Comparison of ENCODE assay signal across 8 mouse cellular contexts in genomic region chr17:35163326-35164081, GRCm38 (mm10). TPM values are rescaled to one million over a fixed set of nuclear protein-coding genes. Genes with fewer than 3 reads are reported as not detected.
DNase-seq lines count a peak whose midpoint lies in the region; ATAC-seq and TF ChIP-seq lines count a peak whose summit lies in the region.

No protein-coding gene starts in this region.

- H3K4me3 ChIP-seq in kidney, embryonic 15.5 days (replicated peaks): peak overlapping the region; percentile 84
- peak overlapping the region; percentile 77 for H3K4me3 ChIP-seq in bone marrow macrophage, adult 2 months (ENCODE audit: insufficient read depth, low read length)
- peak overlapping the region; percentile 100 for H3K4me3 ChIP-seq in hindbrain, embryonic 11.5 days (ENCODE audit: low read depth, low read length)
- peak overlapping the region; percentile 99 for H3K4me3 ChIP-seq in midbrain, embryonic 13.5 days (replicated peaks)

- ATAC-seq in kidney, embryonic 15.5 days (replicated peaks; ENCODE audit: low FRiP score): no peak
- no peak for ATAC-seq in hindbrain, embryonic 11.5 days (ENCODE audit: low FRiP score)
- no peak for ATAC-seq in midbrain, embryonic 13.5 days

- TF ChIP-seq CTCF in bone marrow macrophage, adult 2 months (IDR thresholded peaks at IDR 0.05; ENCODE audit: low read depth, low read length): no peak

- H3K27ac ChIP-seq in kidney, embryonic 15.5 days: peak overlapping the region; percentile 99
- H3K27ac ChIP-seq in bone marrow macrophage, adult 2 months (ENCODE audit: insufficient read depth, low read depth, low read length): peak overlapping the region; percentile 87
- peak overlapping the region; percentile 93; the same call in 1 of the 2 replicates for H3K27ac ChIP-seq in hindbrain, embryonic 11.5 days (ENCODE audit: low read depth, low read length)
- H3K27ac ChIP-seq in midbrain, embryonic 13.5 days: peak overlapping the region; percentile 97

- WGBS in kidney, embryonic 15.5 days: 8% methylated on average over 8 of the region's 8 CpGs
- whole genome bisulfite sequencing in hindbrain, embryonic 11.5 days: 22% methylated on average over 8 of the region's 8 CpGs
- 10% methylated on average over 8 of the region's 8 CpGs for WGBS in midbrain, embryonic 13.5 days

- no peak for DNase-seq in kidney, adult 11 months
- no peak for DNase-seq in hindbrain, embryonic 11.5 days (ENCODE audit: low spot score)
- no peak for DNase-seq in adrenal gland, postnatal 14 days
- DNase-seq in yolk sac, embryonic 10.5 days (ENCODE audit: low spot score): no peak
- DNase-seq in left cerebral cortex, postnatal 25 days (ENCODE audit: low spot score in 2 of 2): no peak

- intact Hi-C loops in left cerebral cortex, postnatal 25 days (cut with DNase I): loop anchor here (1.0 to 2.0 kb wide), 2 partner anchors 15 to 28 kb away; partner anchors contain the start of gene Bag6

- no peaks in the 10 kb centered on the region for H3K27me3 ChIP-seq in kidney, embryonic 15.5 days
- H3K27me3 ChIP-seq in hindbrain, embryonic 11.5 days (ENCODE audit: control insufficient read depth, insufficient read depth, low read length): no peaks in the 10 kb centered on the region
- H3K27me3 ChIP-seq in midbrain, embryonic 13.5 days: no peaks in the 10 kb centered on the region

- H3K4me2 ChIP-seq in kidney, embryonic 15.5 days: peak overlapping the region; percentile 89
- peak overlapping the region; percentile 92 for H3K4me2 ChIP-seq in hindbrain, embryonic 11.5 days (replicated peaks; ENCODE audit: low read depth, low read length)
- peak overlapping the region; percentile 91 for H3K4me2 ChIP-seq in midbrain, embryonic 13.5 days (replicated peaks)

- H3K4me1 ChIP-seq in kidney, embryonic 15.5 days: peaks cover 32% of the 10 kb centered on the region
- H3K4me1 ChIP-seq in bone marrow macrophage, adult 2 months (ENCODE audit: control insufficient read depth, insufficient read depth, low read length): peaks cover 16% of the 10 kb centered on the region
- H3K4me1 ChIP-seq in hindbrain, embryonic 11.5 days (replicated peaks; ENCODE audit: control insufficient read depth, insufficient read depth, low read length): peaks cover 5% of the 10 kb centered on the region; the same call in 1 of the 2 replicates
- H3K4me1 ChIP-seq in midbrain, embryonic 13.5 days (replicated peaks): peaks cover 35% of the 10 kb centered on the region

- H3K9ac ChIP-seq in kidney, embryonic 15.5 days: peak overlapping the region; percentile 99
- H3K9ac ChIP-seq in hindbrain, embryonic 11.5 days (ENCODE audit: low read depth, low read length): peak overlapping the region; percentile 100
- peak overlapping the region; percentile 100 for H3K9ac ChIP-seq in midbrain, embryonic 13.5 days (replicated peaks)

- peaks cover 42% of the 10 kb centered on the region for H3K36me3 ChIP-seq in kidney, embryonic 15.5 days
- peaks cover 27% of the 10 kb centered on the region for H3K36me3 ChIP-seq in hindbrain, embryonic 11.5 days (ENCODE audit: control insufficient read depth, insufficient read depth, low read length)
- peaks cover 37% of the 10 kb centered on the region for H3K36me3 ChIP-seq in midbrain, embryonic 13.5 days

- no peaks in the 10 kb centered on the region for H3K9me3 ChIP-seq in kidney, embryonic 15.5 days (replicated peaks)
- H3K9me3 ChIP-seq in hindbrain, embryonic 11.5 days (ENCODE audit: control insufficient read depth, low read length): no peaks in the 10 kb centered on the region
- no peaks in the 10 kb centered on the region for H3K9me3 ChIP-seq in midbrain, embryonic 13.5 days

- no peak for TF ChIP-seq POLR2A in bone marrow macrophage, adult 2 months (IDR thresholded peaks at IDR 0.05; ENCODE audit: borderline replicate concordance, low read depth, low read length)

RNA-seq across cellular contexts. Expression of gene Prrc2a, which starts 1.2 kb away (rescaled TPM):
- 176 and 209 TPM in 2 replicates for polyA plus RNA-seq in kidney, embryonic 15.5 days (2015; fragmentation: Nextera tagmentation; extraction: Ambion mirVana)
- polyA plus RNA-seq in bone marrow macrophage, adult 2 months (2012; ENCODE audit: insufficient read depth, insufficient read length, missing spikeins): 136 and 162 TPM in 2 replicates
- 167 and 205 TPM in 2 replicates for polyA plus RNA-seq in hindbrain, embryonic 11.5 days (2014; fragmentation: Nextera tagmentation; extraction: Ambion mirVana)
- 209 and 228 TPM in 2 replicates for polyA plus RNA-seq in midbrain, embryonic 13.5 days (2015; fragmentation: Nextera tagmentation; extraction: Ambion mirVana)
- 246 and 247 TPM in 2 replicates for total RNA-seq in adrenal gland, postnatal 14 days (2021)
- 100 to 1,000 TPM; 268 to 285 TPM for total RNA-seq in left cerebral cortex, postnatal 25 days (2021)

RNA-seq across cellular contexts. Expression of gene Aif1, which starts 12.4 kb away (rescaled TPM):
- 8.8 and 9.2 TPM in 2 replicates for polyA plus RNA-seq in kidney, embryonic 15.5 days (2015; fragmentation: Nextera tagmentation; extraction: Ambion mirVana)
- 420 and 469 TPM in 2 replicates for polyA plus RNA-seq in bone marrow macrophage, adult 2 months (2012; ENCODE audit: insufficient read depth, insufficient read length, missing spikeins)
- polyA plus RNA-seq in hindbrain, embryonic 11.5 days (2014; fragmentation: Nextera tagmentation; extraction: Ambion mirVana): 6.1 and 8.4 TPM in 2 replicates
- polyA plus RNA-seq in midbrain, embryonic 13.5 days (2015; fragmentation: Nextera tagmentation; extraction: Ambion mirVana): 4.9 and 7.0 TPM in 2 replicates
- total RNA-seq in adrenal gland, postnatal 14 days (2021): 3.3 and 5.6 TPM in 2 replicates
- 10 to 100 TPM; 10.8 to 11.1 TPM for total RNA-seq in left cerebral cortex, postnatal 25 days (2021)

RNA-seq across cellular contexts. Expression of gene Lst1, which starts 24.7 kb away (rescaled TPM):
- 12.1 and 13.7 TPM in 2 replicates for polyA plus RNA-seq in kidney, embryonic 15.5 days (2015; fragmentation: Nextera tagmentation; extraction: Ambion mirVana)
- 811 and 856 TPM in 2 replicates for polyA plus RNA-seq in bone marrow macrophage, adult 2 months (2012; ENCODE audit: insufficient read depth, insufficient read length, missing spikeins)
- polyA plus RNA-seq in hindbrain, embryonic 11.5 days (2014; fragmentation: Nextera tagmentation; extraction: Ambion mirVana): 5.6 and 9.8 TPM in 2 replicates
- polyA plus RNA-seq in midbrain, embryonic 13.5 days (2015; fragmentation: Nextera tagmentation; extraction: Ambion mirVana): 4.8 and 7.1 TPM in 2 replicates
- 5.6 and 11.9 TPM in 2 replicates for total RNA-seq in adrenal gland, postnatal 14 days (2021)
- total RNA-seq in left cerebral cortex, postnatal 25 days (2021): 10 to 100 TPM in 1 of 2 experiments, 1 to 10 TPM in 1; 6.1 to 10.1 TPM

RNA-seq across cellular contexts. Expression of gene Bag6, which starts 28.5 kb away (rescaled TPM):
- 56.1 and 64.9 TPM in 2 replicates for polyA plus RNA-seq in kidney, embryonic 15.5 days (2015; fragmentation: Nextera tagmentation; extraction: Ambion mirVana)
- 151 and 166 TPM in 2 replicates for polyA plus RNA-seq in bone marrow macrophage, adult 2 months (2012; ENCODE audit: insufficient read depth, insufficient read length, missing spikeins)
- polyA plus RNA-seq in hindbrain, embryonic 11.5 days (2014; fragmentation: Nextera tagmentation; extraction: Ambion mirVana): 105 and 117 TPM in 2 replicates
- polyA plus RNA-seq in midbrain, embryonic 13.5 days (2015; fragmentation: Nextera tagmentation; extraction: Ambion mirVana): 93.7 and 93.9 TPM in 2 replicates
- 357 and 375 TPM in 2 replicates for total RNA-seq in adrenal gland, postnatal 14 days (2021)
- total RNA-seq in left cerebral cortex, postnatal 25 days (2021): 100 to 1,000 TPM; 286 to 292 TPM

RNA-seq across cellular contexts. Expression of gene Ltb, which starts 30.7 kb away (rescaled TPM):
- 0.53 and 0.72 TPM in 2 replicates for polyA plus RNA-seq in kidney, embryonic 15.5 days (2015; fragmentation: Nextera tagmentation; extraction: Ambion mirVana)
- polyA plus RNA-seq in bone marrow macrophage, adult 2 months (2012; ENCODE audit: insufficient read depth, insufficient read length, missing spikeins): not detected in 2 replicates
- polyA plus RNA-seq in hindbrain, embryonic 11.5 days (2014; fragmentation: Nextera tagmentation; extraction: Ambion mirVana): 0.22 and 0.32 TPM in 2 replicates
- polyA plus RNA-seq in midbrain, embryonic 13.5 days (2015; fragmentation: Nextera tagmentation; extraction: Ambion mirVana): 0.35 and 0.76 TPM in 2 replicates
- total RNA-seq in adrenal gland, postnatal 14 days (2021): 4.3 and 35.6 TPM in 2 replicates
- total RNA-seq in left cerebral cortex, postnatal 25 days (2021): under 1 TPM; 0.64 to 0.99 TPM

Comparison
In these comparisons a context has a peak if more than half of its experiments do, and no peak if none do; other contexts are left out.
1. RNA of gene Aif1, which starts 12.4 kb away (polyA plus RNA-seq): 420 to 469 TPM in bone marrow macrophage, adult 2 months; 8.8 to 9.2 TPM in kidney, embryonic 15.5 days, 6.1 to 8.4 TPM in hindbrain, embryonic 11.5 days and 4.9 to 7.0 TPM in midbrain, embryonic 13.5 days; every median in the first group is over 10 times any median in the second.
2. RNA of gene Lst1, which starts 24.7 kb away (polyA plus RNA-seq): 811 to 856 TPM in bone marrow macrophage, adult 2 months; 12.1 to 13.7 TPM in kidney, embryonic 15.5 days, 5.6 to 9.8 TPM in hindbrain, embryonic 11.5 days and 4.8 to 7.1 TPM in midbrain, embryonic 13.5 days; every median in the first group is over 10 times any median in the second.
3. Peak in every context shown above with its lines, with median percentiles within 50 percentile points of each other: H3K27ac ChIP-seq, H3K4me2 ChIP-seq, H3K4me3 ChIP-seq and H3K9ac ChIP-seq.